Mouse (Mus musculus) small intestine, adult 2 months (tissue): ENCODE measurements around the gene Fbxo8. TPM values are rescaled to one million over a fixed set of nuclear protein-coding genes. Genes with fewer than 3 reads are reported as not detected.

ENCODE experiments used
- H3K27ac ChIP-seq: fragments of 200-500 bp; 2 replicates; pipeline ENCODE4 v1.5.1; 2012; ENCODE audit warnings: low read depth, low read length, control low read depth, inconsistent platforms; ENCODE audit not compliant: insufficient read depth
- H3K27me3 ChIP-seq: fragments of 200-500 bp; 2 replicates; pipeline ENCODE4 v1.6.1; 2012; ENCODE audit warnings: mild to moderate bottlenecking, moderate library complexity, low read length, inconsistent platforms; ENCODE audit not compliant: control insufficient read depth, insufficient read depth
- H3K36me3 ChIP-seq: fragments of 200-500 bp; 2 replicates; pipeline ENCODE4 v1.6.1; 2012; ENCODE audit warnings: mild to moderate bottlenecking, low read length, control low read depth, inconsistent platforms; ENCODE audit not compliant: control insufficient read depth, insufficient read depth
- H3K4me1 ChIP-seq: fragments of 200-500 bp; 2 replicates; pipeline ENCODE4 v1.6.1; 2012; ENCODE audit warnings: low read length, inconsistent platforms, mixed read lengths; ENCODE audit not compliant: control insufficient read depth, insufficient read depth, insufficient read length
- H3K4me3 ChIP-seq: fragments of 200-500 bp; 2 replicates; pipeline ENCODE4 v1.5.1; 2012; ENCODE audit warnings: low read depth, mild to moderate bottlenecking, control low read depth, inconsistent platforms, low read length, moderate library complexity
- CTCF ChIP-seq: fragments of 200-500 bp; IDR thresholded peaks from 2 replicates; pipeline ENCODE4 v1.5.1; 2012; ENCODE audit warnings: low read depth, mild to moderate bottlenecking, control low read depth, inconsistent platforms, low read length, moderate library complexity, mixed read lengths; ENCODE audit not compliant: insufficient replicate concordance, insufficient read length; ENCODE audit errors: extremely low read depth
- POLR2A ChIP-seq: fragments of 200-500 bp; IDR thresholded peaks from 2 replicates; pipeline ENCODE4 v1.6.1; 2012; ENCODE audit warnings: low read depth, mild to moderate bottlenecking, control low read depth, inconsistent platforms, low read length, moderate library complexity
- WGBS: fragments of 180-500 bp; shearing (Covaris S2); methylation state at CpG from one replicate; pipeline ENCODE4 v1.1.7; 2018; 5-methylcytosine and 5-hydroxymethylcytosine counted together
- polyA plus RNA-seq: library from polyadenylated mRNA; depleted of rRNA; stranded (reverse); fragments of >200 nt; gene quantifications from 2 replicates; pipeline ENCODE4 v1.2.3, GENCODE M21; 2012; rRNA removed

Gene Fbxo8
- polyA plus RNA-seq, 1 experiment, result 30.6 TPM

DNA sequence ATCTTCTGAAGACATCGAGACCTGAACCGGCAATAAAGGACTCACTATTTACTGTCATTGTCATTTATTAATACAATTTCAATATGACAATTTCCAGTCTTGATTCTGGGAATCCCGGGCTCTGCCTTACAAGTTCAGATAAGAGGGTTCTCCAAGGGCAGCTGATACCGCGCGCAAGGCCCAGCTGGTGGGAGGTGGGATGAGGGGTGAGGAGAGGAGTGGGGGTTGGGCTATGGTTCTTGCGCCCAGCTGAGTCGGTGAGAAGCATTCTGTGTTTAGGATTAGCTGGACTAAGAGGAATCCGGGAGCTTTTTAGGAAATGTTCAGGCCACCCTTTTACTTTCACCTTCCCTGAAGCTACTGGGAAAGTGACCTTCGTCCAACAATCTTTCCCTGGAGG, 69.8 kb downstream of the Fbxo8 start:
- Histone ChIP-seq H3K4me1 (peaks cover 5% of the 10 kb centered on the region; the same call in 1 of the 2 replicates), H3K36me3 (no peaks in the 10 kb centered on the region), H3K27ac (no peak overlapping the region), H3K4me3 (peak overlapping the region; percentile 50), H3K27me3 (no peaks in the 10 kb centered on the region)
- TF ChIP-seq POLR2A (no peak), CTCF (no peak)
- WGBS, result 19% methylated on average over 10 of the region's 10 CpGs

- H3K27me3 ChIP-seq, result no peaks in the 10 kb centered on the region
- 41% methylated on average over 4 of the region's 4 CpGs for WGBS
- no peak overlapping the region for H3K4me3 ChIP-seq
- H3K27ac ChIP-seq, result no peak overlapping the region
- H3K4me1 ChIP-seq, result peaks cover 5% of the 10 kb centered on the region; the same call in 1 of the 2 replicates
- no peaks in the 10 kb centered on the region for H3K36me3 ChIP-seq
- TF ChIP-seq POLR2A (no peak), CTCF (no peak)
These were observed 70.2 kb downstream of the Fbxo8 start for GRCm38 (mm10) chr8:56621093-56621492.

DNA sequence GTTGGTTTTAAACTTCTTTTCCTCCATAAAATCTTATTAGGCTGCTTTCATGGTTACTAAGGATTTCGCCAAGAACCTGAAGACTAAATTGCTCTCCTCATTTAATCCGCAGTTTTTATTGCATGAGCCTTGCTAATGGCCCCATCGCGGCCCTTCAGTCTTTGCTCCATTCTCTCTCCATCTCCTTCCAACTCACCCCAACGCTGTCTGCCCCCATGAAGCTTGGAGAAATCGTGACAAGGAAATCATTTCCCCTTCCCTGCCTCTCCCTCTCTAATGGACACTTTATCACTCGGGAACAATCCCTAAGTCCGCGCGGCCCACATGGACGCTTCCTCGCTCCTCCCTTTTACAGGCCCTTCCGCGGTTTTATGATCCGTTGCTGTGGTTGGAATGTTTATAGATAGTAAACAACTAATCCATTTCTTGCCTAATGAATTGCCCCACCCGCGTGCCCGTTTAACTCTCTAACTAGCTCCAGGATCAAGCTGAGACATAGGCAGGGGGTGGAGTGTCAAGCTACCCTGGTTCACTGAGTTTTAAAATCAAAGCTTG, 71.7 kb downstream of the Fbxo8 start:
- H3K27me3 ChIP-seq, result no peaks in the 10 kb centered on the region
- WGBS, result 5% methylated on average over 18 of the region's 18 CpGs
- H3K4me1 ChIP-seq, result peaks cover 5% of the 10 kb centered on the region; the same call in 1 of the 2 replicates
- TF ChIP-seq POLR2A, result no peak
- no peak for TF ChIP-seq CTCF
- peak overlapping the region; percentile 50 for H3K4me3 ChIP-seq
- H3K36me3 ChIP-seq, result no peaks in the 10 kb centered on the region
- no peak overlapping the region for H3K27ac ChIP-seq

GRCm38 (mm10) chr8:56623346-56623745, 72.5 kb downstream of the Fbxo8 start:
- 27% methylated on average over 10 of the region's 10 CpGs for WGBS
- Histone ChIP-seq H3K36me3 (no peaks in the 10 kb centered on the region), H3K27ac (no peak overlapping the region), H3K4me1 (peaks cover 5% of the 10 kb centered on the region; the same call in 1 of the 2 replicates), H3K27me3 (no peaks in the 10 kb centered on the region), H3K4me3 (no peak overlapping the region)
- no peak for TF ChIP-seq CTCF
- no peak for TF ChIP-seq POLR2A

DNA sequence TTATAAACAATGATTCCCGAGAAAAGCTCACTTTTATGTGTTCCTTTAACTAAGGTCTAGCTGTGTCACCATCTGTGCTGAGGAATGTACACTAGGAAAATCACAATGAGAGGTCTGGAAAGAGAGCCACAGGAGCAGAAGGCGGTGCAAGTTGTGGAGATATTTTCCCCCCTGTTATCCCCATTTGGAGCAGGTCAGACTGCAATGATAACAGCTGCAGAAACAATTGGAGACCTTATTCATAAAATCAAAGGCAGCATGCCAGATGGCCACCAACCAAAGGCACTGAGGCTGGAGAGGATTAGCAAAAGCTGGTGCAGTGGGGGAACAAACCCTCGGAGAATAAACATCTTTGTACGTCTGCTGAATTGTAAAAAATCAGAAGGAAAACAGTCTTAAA, 78.3 kb downstream of the Fbxo8 start:
- TF ChIP-seq POLR2A (no peak), CTCF (no peak)
- H3K27ac ChIP-seq, result no peak overlapping the region
- 38% methylated on average over 4 of the region's 4 CpGs for WGBS
- H3K36me3 ChIP-seq, result no peaks in the 10 kb centered on the region
- H3K4me3 ChIP-seq, result no peak overlapping the region
- no peaks in the 10 kb centered on the region for H3K27me3 ChIP-seq
- H3K4me1 ChIP-seq, result no peaks in the 10 kb centered on the region

- Histone ChIP-seq H3K4me3 (no peak overlapping the region), H3K4me1 (no peaks in the 10 kb centered on the region), H3K27ac (no peak overlapping the region), H3K27me3 (no peaks in the 10 kb centered on the region), H3K36me3 (no peaks in the 10 kb centered on the region)
- 72% methylated on average over 6 of the region's 6 CpGs for WGBS
- TF ChIP-seq CTCF, result no peak
- TF ChIP-seq POLR2A, result no peak
These were observed 88.4 kb downstream of the Fbxo8 start for GRCm38 (mm10) chr8:56639277-56639676.

Other genes with a start within 250 kb of the Fbxo8 start
- gene Cep44, start within 50 bp of the Fbxo8 start, polyA plus RNA-seq, result 0.98 and 3.8 TPM in 2 replicates